37 mouse cellular contexts compared by ENCODE assay signal in the genomic region with DNA sequence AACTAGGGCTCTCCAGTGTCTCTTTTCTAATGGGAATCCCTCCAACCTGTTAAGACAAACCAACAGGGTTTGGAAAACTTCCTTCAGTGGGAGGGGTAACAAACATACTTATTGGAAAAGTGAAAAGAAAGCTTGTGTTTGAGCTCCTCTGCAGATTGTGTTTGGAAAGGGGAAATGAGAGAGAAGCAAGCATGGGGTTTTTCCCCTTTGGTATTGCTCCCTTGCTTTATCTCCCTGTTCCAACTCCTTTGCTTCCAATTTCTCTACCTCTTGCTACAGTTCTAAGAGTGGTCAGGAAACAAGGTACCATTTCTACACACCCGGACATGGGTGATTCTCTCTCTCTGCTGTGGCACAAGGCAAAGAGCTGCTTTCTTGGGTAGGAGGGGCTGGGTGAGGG. TPM values are rescaled to one million over a fixed set of nuclear protein-coding genes. Genes with fewer than 3 reads are reported as not detected.
DNase-seq lines count a peak whose midpoint lies in the region; ATAC-seq and TF ChIP-seq lines count a peak whose summit lies in the region.
"Had no signal": no experiment of that assay in that cellular context is flagged by ENCODE, and none has a peak within 500 bp of the region (broad histone marks: within the 10 kb centered on the region; RNA-seq: fewer than 3 reads in every experiment).

No protein-coding gene starts in this region.

- no peak overlapping the region for H3K4me3 ChIP-seq in liver, postnatal 0 days (ENCODE audit: low read depth, low read length)
- no peak overlapping the region for H3K4me3 ChIP-seq in liver, embryonic 12.5 days
- no peak overlapping the region for H3K4me3 ChIP-seq in bone marrow macrophage, adult 2 months (ENCODE audit: insufficient read depth, low read length)
- H3K4me3 ChIP-seq in macrophage (ENCODE audit: inconsistent target): no peak overlapping the region
- H3K4me3 ChIP-seq: forebrain, embryonic 15.5 days; heart, adult 2 months; heart, embryonic 13.5 days; liver, embryonic 13.5 days had no signal

- H3K27me3 ChIP-seq in liver, postnatal 0 days (ENCODE audit: insufficient read depth, low read length): no peaks in the 10 kb centered on the region
- no peaks in the 10 kb centered on the region for H3K27me3 ChIP-seq in liver, embryonic 12.5 days (replicated peaks)
- H3K27me3 ChIP-seq in splenic B cell, adult 2 months (ENCODE audit: control insufficient read depth, insufficient read depth, low read length, poor library complexity, severe bottlenecking): no peaks in the 10 kb centered on the region
- H3K27me3 ChIP-seq: forebrain, embryonic 15.5 days; heart, embryonic 13.5 days; liver, embryonic 13.5 days had no signal

- H3K9ac ChIP-seq in liver, postnatal 0 days (replicated peaks): no peak overlapping the region
- no peak overlapping the region for H3K9ac ChIP-seq in liver, embryonic 12.5 days
- H3K9ac ChIP-seq: forebrain, embryonic 15.5 days; heart, embryonic 13.5 days; liver, embryonic 13.5 days had no signal

- no peak overlapping the region for H3K4me2 ChIP-seq in liver, postnatal 0 days (ENCODE audit: low read depth, low read length)
- no peak overlapping the region for H3K4me2 ChIP-seq in liver, embryonic 12.5 days
- H3K4me2 ChIP-seq: forebrain, embryonic 15.5 days; heart, embryonic 13.5 days; liver, embryonic 13.5 days; midbrain, embryonic 11.5 days had no signal

- DNase-seq in liver, postnatal 0 days: no peak
- DNase-seq in splenic B cell, adult 2 months (ENCODE audit: low read depth, low spot score): peak; percentile 43
- DNase-seq in cerebellum, adult 18-20 months: no peak
- DNase-seq in cerebellum, postnatal 14 days: no peak
- DNase-seq: adrenal gland, postnatal 25 days; cerebellum, adult 11-12 months; cerebellum, postnatal 10 days; gastrocnemius, postnatal 25 days; heart, adult 2 months; heart, postnatal 10 days; kidney, adult 18-20 months; kidney, postnatal 4 days; left cerebral cortex, postnatal 4 days; liver, embryonic 13.5 days; lung, adult 2 months; lung, postnatal 10 days; thymus, adult 18-20 months; thymus, postnatal 4 days had no signal

- no peaks in the 10 kb centered on the region for H3K36me3 ChIP-seq in liver, postnatal 0 days (replicated peaks; ENCODE audit: insufficient read depth, low read length)
- no peaks in the 10 kb centered on the region for H3K36me3 ChIP-seq in liver, embryonic 12.5 days
- H3K36me3 ChIP-seq in macrophage (ENCODE audit: inconsistent target): no peaks in the 10 kb centered on the region
- no peaks in the 10 kb centered on the region for H3K36me3 ChIP-seq in splenic B cell, adult 2 months (ENCODE audit: control insufficient read depth, insufficient read depth, low read length, poor library complexity, severe bottlenecking)
- H3K36me3 ChIP-seq: forebrain, embryonic 15.5 days; heart, embryonic 13.5 days; liver, embryonic 13.5 days had no signal

- WGBS in liver, postnatal 0 days (ENCODE audit: insufficient replicate concordance): 48% methylated on average over 1 of the region's 1 CpGs
- WGBS in liver, embryonic 12.5 days (ENCODE audit: insufficient replicate concordance): 77% methylated on average over 1 of the region's 1 CpGs
- 8% methylated on average over 1 of the region's 1 CpGs for WGBS in macrophage (ENCODE audit: missing documents)

- TF ChIP-seq EP300 in liver, postnatal 0 days (IDR thresholded peaks at IDR 0.05; ENCODE audit: low read depth): no peak

- no peaks in the 10 kb centered on the region for H3K79me2 ChIP-seq in macrophage (ENCODE audit: inconsistent target)

- peak overlapping the region; percentile 30; the same call in 1 of the 2 replicates for H3K27ac ChIP-seq in liver, postnatal 0 days (ENCODE audit: low read depth)
- H3K27ac ChIP-seq in liver, embryonic 12.5 days: no peak overlapping the region
- H3K27ac ChIP-seq in bone marrow macrophage, adult 2 months (ENCODE audit: insufficient read depth, low read depth, low read length): peak overlapping the region; percentile 98
- H3K27ac ChIP-seq in macrophage: peak overlapping the region; percentile 99
- H3K27ac ChIP-seq: forebrain, embryonic 15.5 days; heart, adult 2 months; heart, embryonic 13.5 days; kidney, postnatal 0 days; liver, embryonic 13.5 days; stomach, postnatal 0 days had no signal

- no peak for ATAC-seq in liver, postnatal 0 days
- no peak for ATAC-seq in liver, embryonic 12.5 days
- ATAC-seq: forebrain, embryonic 15.5 days; hindbrain, embryonic 16.5 days; midbrain, embryonic 16.5 days had no signal

- TF ChIP-seq CTCF in liver, postnatal 0 days (IDR thresholded peaks at IDR 0.05; ENCODE audit: low read depth): no peak
- TF ChIP-seq CTCF in bone marrow macrophage, adult 2 months (IDR thresholded peaks at IDR 0.05; ENCODE audit: low read depth, low read length): no peak

- no peaks in the 10 kb centered on the region for H3K9me3 ChIP-seq in liver, postnatal 0 days (ENCODE audit: low read length)
- no peaks in the 10 kb centered on the region for H3K9me3 ChIP-seq in liver, embryonic 12.5 days (replicated peaks)
- H3K9me3 ChIP-seq: forebrain, embryonic 15.5 days; heart, embryonic 13.5 days; liver, embryonic 13.5 days had no signal

- no peak for TF ChIP-seq POLR2A in bone marrow macrophage, adult 2 months (IDR thresholded peaks at IDR 0.05; ENCODE audit: borderline replicate concordance, low read depth, low read length)

- peaks cover 3% of the 10 kb centered on the region; the same call in 1 of the 2 replicates for H3K4me1 ChIP-seq in liver, postnatal 0 days (ENCODE audit: insufficient read depth)
- no peaks in the 10 kb centered on the region for H3K4me1 ChIP-seq in liver, embryonic 12.5 days
- H3K4me1 ChIP-seq in bone marrow macrophage, adult 2 months (ENCODE audit: control insufficient read depth, insufficient read depth, low read length): peaks cover 62% of the 10 kb centered on the region
- H3K4me1 ChIP-seq: liver, embryonic 13.5 days had no signal

RNA-seq across cellular contexts. Expression of a gene that starts 37.1 kb away (rescaled TPM):
- polyA plus RNA-seq in liver, postnatal 0 days (2015; fragmentation: Nextera tagmentation; extraction: Ambion mirVana): 0.99 and 1.4 TPM in 2 replicates
- polyA plus RNA-seq in liver, embryonic 12.5 days (2016; fragmentation: Nextera tagmentation; extraction: Ambion mirVana): 0.35 and 0.45 TPM in 2 replicates
- 0.73 and 0.94 TPM in 2 replicates for polyA plus RNA-seq in bone marrow macrophage, adult 2 months (2012; ENCODE audit: insufficient read depth, insufficient read length, missing spikeins)
- 1 to 10 TPM in 9 of 26 experiments, under 1 TPM in 17; 0.25 to 1.9 (median 0.77) TPM for total RNA-seq in macrophage (2018; cell fraction: chromatin; rRNA removed)
- total RNA-seq in macrophage (2018; cell fraction: cytosol; rRNA removed): under 1 TPM in 24 of 26 experiments, not detected in 2; 0.03 to 0.37 (median 0.10) TPM
- total RNA-seq in macrophage (2018; cell fraction: nucleus; rRNA removed): 1 to 10 TPM in 3 of 26 experiments, under 1 TPM in 22, not detected in 1; 0.18 to 1.1 (median 0.47) TPM
- polyA plus RNA-seq in macrophage (2018): 0.06 to 0.11 TPM (median 0.10 TPM) in 3 replicates
- total RNA-seq: adrenal gland, postnatal 25 days; gastrocnemius, adult 18-20 months; gastrocnemius, postnatal 25 days; layer of hippocampus, postnatal 25 days; left cerebral cortex, adult 8-10 months had no signal

RNA-seq across cellular contexts. Expression of a gene that starts 53.8 kb away (rescaled TPM):
- polyA plus RNA-seq in liver, postnatal 0 days (2015; fragmentation: Nextera tagmentation; extraction: Ambion mirVana): not detected in 2 replicates
- polyA plus RNA-seq in liver, embryonic 12.5 days (2016; fragmentation: Nextera tagmentation; extraction: Ambion mirVana): not detected in 2 replicates
- not detected in 2 replicates for polyA plus RNA-seq in bone marrow macrophage, adult 2 months (2012; ENCODE audit: insufficient read depth, insufficient read length, missing spikeins)
- total RNA-seq in macrophage (2018; cell fraction: chromatin; rRNA removed): not detected
- total RNA-seq in macrophage (2018; cell fraction: cytosol; rRNA removed): not detected
- under 1 TPM in 2 of 26 experiments, not detected in 24; 0.52 to 0.75 TPM for total RNA-seq in macrophage (2018; cell fraction: nucleus; rRNA removed)
- not detected in 3 replicates for polyA plus RNA-seq in macrophage (2018)
- total RNA-seq: gastrocnemius, postnatal 25 days; layer of hippocampus, adult 8-10 months; layer of hippocampus, postnatal 25 days; left cerebral cortex, adult 8-10 months; left cerebral cortex, postnatal 4 days had no signal
- polyA plus RNA-seq: embryonic facial prominence, embryonic 11.5 days; forebrain, embryonic 15.5 days; frontal cortex, adult 2 months; hindbrain, embryonic 11.5 days; hindbrain, embryonic 16.5 days; intestine, embryonic 14.5 days; kidney, postnatal 0 days; liver, embryonic 13.5 days; midbrain, embryonic 11.5 days; midbrain, embryonic 16.5 days; neural tube, embryonic 11.5 days; stomach, postnatal 0 days had no signal
